Mouse (Mus musculus) embryonic facial prominence, embryonic 15.5 days (tissue): ENCODE measurements around the gene Syce1. TPM values are rescaled to one million over a fixed set of nuclear protein-coding genes. Genes with fewer than 3 reads are reported as not detected.

ENCODE experiments used
- polyA plus RNA-seq: library from polyadenylated mRNA; unstranded; fragments of >200 nt; fragmentation: Nextera tagmentation; extraction: Ambion mirVana; gene quantifications from 2 replicates; pipeline ENCODE4 v1.2.1, GENCODE M21; 2015

Gene Syce1
- polyA plus RNA-seq, 1 experiment from 2014 or later: 0.19 TPM

Other genes starting within 250 kb of the Syce1 start
- not detected in 2 replicates for gene Olfr538, start 220.0 kb downstream of the Syce1 start, polyA plus RNA-seq
- not detected in 2 replicates for gene Olfr46, start 186.6 kb downstream of the Syce1 start, polyA plus RNA-seq
- gene Olfr61, start 158.9 kb downstream of the Syce1 start, polyA plus RNA-seq: not detected in 2 replicates
- gene Olfr53, start 141.4 kb downstream of the Syce1 start, polyA plus RNA-seq: not detected in 2 replicates
- not detected in 2 replicates for gene Olfr539, start 127.9 kb downstream of the Syce1 start, polyA plus RNA-seq
- gene Olfr45, start 105.9 kb downstream of the Syce1 start, polyA plus RNA-seq: not detected in 2 replicates
- not detected in 2 replicates for gene Olfr541, start 90.6 kb downstream of the Syce1 start, polyA plus RNA-seq
- not detected in 2 replicates for gene Cyp2e1, start 24.1 kb downstream of the Syce1 start, polyA plus RNA-seq
- 0.56 and 0.87 TPM in 2 replicates for gene Zfp941, start 34.3 kb upstream of the Syce1 start, polyA plus RNA-seq
- 38.8 and 42.6 TPM in 2 replicates for gene Urah, start 47.2 kb upstream of the Syce1 start, polyA plus RNA-seq
- 2.3 and 8.5 TPM in 2 replicates for gene Scgb1c1, start 57.7 kb upstream of the Syce1 start, polyA plus RNA-seq
- gene Odf3, start 60.0 kb upstream of the Syce1 start, polyA plus RNA-seq: 0.20 and 0.48 TPM in 2 replicates
- gene Gm45785, start 68.5 kb upstream of the Syce1 start, polyA plus RNA-seq: not detected in 2 replicates
- gene Ric8a, start 69.1 kb upstream of the Syce1 start, polyA plus RNA-seq: 78.8 and 86.1 TPM in 2 replicates
- 64.2 and 67.5 TPM in 2 replicates for gene Bet1l, start 69.7 kb upstream of the Syce1 start, polyA plus RNA-seq
- gene Psmd13, start 94.1 kb upstream of the Syce1 start, polyA plus RNA-seq: 206 and 209 TPM in 2 replicates
- 25.1 and 27.4 TPM in 2 replicates for gene Sirt3, start 94.5 kb upstream of the Syce1 start, polyA plus RNA-seq
- 23.3 and 34.9 TPM in 2 replicates for gene Cox8b, start 112.6 kb upstream of the Syce1 start, polyA plus RNA-seq
- gene Nlrp6, start 133.1 kb upstream of the Syce1 start, polyA plus RNA-seq: 0.07 and 0.25 TPM in 2 replicates
- 26.3 and 29.0 TPM in 2 replicates for gene Pgghg, start 153.5 kb upstream of the Syce1 start, polyA plus RNA-seq
- 110 and 112 TPM in 2 replicates for gene Ifitm5, start 162.4 kb upstream of the Syce1 start, polyA plus RNA-seq
- 0.96 TPM in 1 of 2 replicates, not detected in the other for gene Gm45717, start 168.1 kb upstream of the Syce1 start, polyA plus RNA-seq
- gene Ifitm2, start 168.1 kb upstream of the Syce1 start, polyA plus RNA-seq: 1,542 and 1,589 TPM in 2 replicates
- gene Ifitm1, start 179.4 kb upstream of the Syce1 start, polyA plus RNA-seq: 126 and 137 TPM in 2 replicates
- gene Ifitm3, start 222.9 kb upstream of the Syce1 start, polyA plus RNA-seq: 197 and 204 TPM in 2 replicates
- gene Ifitm6, start 230.1 kb upstream of the Syce1 start, polyA plus RNA-seq: 2.7 and 2.8 TPM in 2 replicates
- not detected in 2 replicates for gene Gm17387, start 241.3 kb upstream of the Syce1 start, polyA plus RNA-seq